Mouse (Mus musculus): ENCODE measurements around the gene Pigu. TPM values are rescaled to one million over a fixed set of nuclear protein-coding genes. Genes with fewer than 3 reads are reported as not detected.

Gene Pigu
- polyA plus RNA-seq, 1 experiment from 2014 or later = 24.2 TPM

DNA sequence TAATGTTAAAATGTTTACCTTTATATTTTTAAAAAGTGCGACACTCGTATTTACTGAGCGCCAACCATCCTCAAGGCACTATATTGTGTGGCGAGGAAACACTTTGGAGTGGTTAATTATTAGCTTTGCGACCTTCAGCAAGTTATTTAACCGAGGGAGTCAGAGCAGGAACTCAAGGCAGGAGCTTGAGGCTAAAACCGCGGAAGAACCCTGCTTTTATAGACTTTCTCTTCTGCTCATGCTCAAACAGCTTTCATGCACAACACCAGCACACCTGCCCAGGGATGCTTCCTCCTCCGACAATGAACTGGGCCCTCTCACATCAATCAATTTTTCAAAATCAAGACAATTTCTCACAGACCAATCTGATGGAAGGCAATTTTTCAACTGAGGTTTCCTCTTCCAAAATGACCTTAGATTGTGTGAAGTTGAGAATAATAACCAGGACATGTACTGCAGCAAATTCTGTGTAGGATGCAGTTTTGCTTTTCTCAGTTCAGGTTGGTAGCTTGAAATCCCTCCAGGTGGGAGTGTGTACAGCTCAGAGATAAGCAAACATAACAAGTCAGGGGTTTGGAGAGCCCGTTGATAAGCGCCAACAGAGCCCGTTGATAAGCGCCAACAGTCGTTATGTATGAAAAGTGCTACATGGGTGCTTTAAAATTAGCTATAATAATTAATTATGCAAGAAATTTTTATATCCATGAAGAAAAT lies 613 bp upstream of the Pigu start:
- Histone ChIP-seq H3K36me3 (no peaks in the 10 kb centered on the region), H3K4me3 (replicated peaks) (peak overlapping the region; percentile 89), H3K4me1 (replicated peaks) (peaks cover 32% of the 10 kb centered on the region), H3K9me3 (replicated peaks) (no peaks in the 10 kb centered on the region), H3K9ac (peak overlapping the region; percentile 84), H3K27me3 (no peaks in the 10 kb centered on the region), H3K4me2 (peak overlapping the region; percentile 87), H3K27ac (peak overlapping the region; percentile 75)
- 9% methylated on average over 14 of the region's 14 CpGs for WGBS (ENCODE audit: insufficient replicate concordance)
- no peak for DNase-seq
- ATAC-seq (ENCODE audit: low read depth) = peak; percentile 35

- 79% methylated on average over 3 of the region's 3 CpGs for WGBS (ENCODE audit: insufficient replicate concordance)
- Histone ChIP-seq H3K27ac (no peak overlapping the region), H3K4me1 (replicated peaks) (peaks cover 36% of the 10 kb centered on the region), H3K27me3 (no peaks in the 10 kb centered on the region), H3K4me3 (replicated peaks) (no peak overlapping the region), H3K9ac (no peak overlapping the region), H3K9me3 (replicated peaks) (no peaks in the 10 kb centered on the region), H3K4me2 (no peak overlapping the region), H3K36me3 (peaks cover 9% of the 10 kb centered on the region)
- ATAC-seq (ENCODE audit: low read depth) (no peak), DNase-seq (no peak)
These were observed 2.8 kb downstream of the Pigu start for GRCm38 (mm10) chr2:155354402-155354801.

DNA sequence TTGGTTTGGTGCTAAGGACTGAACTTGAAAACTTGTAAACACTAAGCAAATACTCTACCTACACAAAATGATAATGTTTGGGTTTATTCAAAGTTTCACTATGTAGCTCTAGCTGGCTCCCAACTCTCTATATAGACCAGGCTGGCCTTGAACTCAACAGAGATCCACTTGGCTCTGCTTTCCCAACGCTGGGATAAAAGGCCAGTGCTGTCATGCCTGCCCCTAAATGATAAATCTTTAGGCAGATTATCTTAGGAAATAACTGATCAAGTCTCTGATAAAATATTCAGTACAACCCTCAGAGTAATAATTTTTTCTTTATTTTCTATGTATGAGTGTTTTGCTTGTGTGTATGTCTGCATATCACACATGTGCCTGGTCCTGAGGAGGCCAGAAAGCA lies 10.6 kb downstream of the Pigu start:
- 53% methylated on average over 1 of the region's 1 CpGs for WGBS (ENCODE audit: insufficient replicate concordance)
- Histone ChIP-seq H3K27ac (no peak overlapping the region), H3K27me3 (no peaks in the 10 kb centered on the region), H3K4me3 (replicated peaks) (no peak overlapping the region), H3K4me2 (no peak overlapping the region), H3K9me3 (replicated peaks) (no peaks in the 10 kb centered on the region), H3K4me1 (replicated peaks) (no peaks in the 10 kb centered on the region), H3K9ac (no peak overlapping the region), H3K36me3 (peaks cover 16% of the 10 kb centered on the region)
- DNase-seq (no peak), ATAC-seq (ENCODE audit: low read depth) (no peak)

- Histone ChIP-seq H3K4me1 (replicated peaks) (no peaks in the 10 kb centered on the region), H3K27ac (no peak overlapping the region), H3K4me3 (replicated peaks) (no peak overlapping the region)
These were observed 17.1 kb downstream of the Pigu start for GRCm38 (mm10) chr2:155340166-155340565.

DNA sequence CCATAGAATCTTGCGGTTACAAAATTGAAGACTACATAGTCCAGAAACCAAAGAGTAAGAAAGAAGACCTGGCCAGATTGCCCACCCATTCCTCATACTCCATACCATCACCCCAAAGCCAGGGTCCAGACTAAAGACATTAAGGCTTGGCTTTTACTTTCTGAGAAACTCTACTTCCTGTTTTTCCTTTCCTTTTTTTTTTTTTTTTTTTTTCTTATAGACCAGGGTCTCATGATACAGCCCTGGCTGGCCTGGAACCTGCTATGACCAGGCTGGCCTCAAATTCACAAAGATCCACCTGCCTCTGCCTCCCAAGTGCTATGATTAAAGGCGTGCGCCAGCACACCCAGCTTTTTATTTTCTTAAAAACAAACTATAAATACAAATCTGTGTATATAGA lies 21.0 kb downstream of the Pigu start:
- no peaks in the 10 kb centered on the region for H3K9me3 ChIP-seq (replicated peaks)
- DNase-seq (no peak), ATAC-seq (ENCODE audit: low read depth) (no peak)
- no peaks in the 10 kb centered on the region for H3K4me1 ChIP-seq (replicated peaks)
- H3K36me3 ChIP-seq = peaks cover 31% of the 10 kb centered on the region
- H3K27me3 ChIP-seq = no peaks in the 10 kb centered on the region
- H3K27ac ChIP-seq = no peak overlapping the region
- H3K9ac ChIP-seq = no peak overlapping the region
- no peak overlapping the region for H3K4me3 ChIP-seq (replicated peaks)
- H3K4me2 ChIP-seq = no peak overlapping the region
- WGBS (ENCODE audit: insufficient replicate concordance) = 87% methylated on average over 3 of the region's 3 CpGs

More at GRCm38 (mm10) chr2:155340166-155340565, 17.1 kb downstream of the Pigu start:
- Histone ChIP-seq H3K4me2 (no peak overlapping the region), H3K9me3 (replicated peaks) (no peaks in the 10 kb centered on the region), H3K27me3 (no peaks in the 10 kb centered on the region), H3K36me3 (peaks cover 10% of the 10 kb centered on the region), H3K9ac (no peak overlapping the region)
- ATAC-seq (ENCODE audit: low read depth) = no peak
- DNase-seq = no peak

DNA sequence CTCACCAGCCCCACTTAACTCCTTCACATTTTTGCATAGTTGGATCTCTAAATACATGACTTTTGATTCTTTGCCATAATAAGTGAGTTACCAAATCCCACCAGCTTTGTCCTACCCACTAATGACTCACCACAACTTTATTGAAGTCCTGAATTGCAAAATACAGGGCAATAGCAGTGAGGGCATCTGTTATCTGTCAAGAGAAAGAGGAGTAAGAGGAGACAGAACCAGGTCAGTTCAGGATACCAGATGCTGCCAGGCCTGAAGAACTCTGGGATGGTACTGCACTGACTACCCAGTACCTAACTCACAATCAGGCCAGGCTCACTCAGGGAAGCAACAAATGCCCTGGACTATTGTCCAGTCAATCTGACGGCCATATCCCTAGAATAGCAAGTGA lies 22.0 kb downstream of the Pigu start:
- H3K4me3 ChIP-seq (replicated peaks) = no peak overlapping the region
- H3K27ac ChIP-seq = no peak overlapping the region
- no peak for DNase-seq
- 81% methylated on average over 1 of the region's 1 CpGs for WGBS (ENCODE audit: insufficient replicate concordance)
- peaks cover 39% of the 10 kb centered on the region for H3K36me3 ChIP-seq
- H3K9ac ChIP-seq = no peak overlapping the region
- ATAC-seq (ENCODE audit: low read depth) = no peak
- no peaks in the 10 kb centered on the region for H3K9me3 ChIP-seq (replicated peaks)
- H3K27me3 ChIP-seq = no peaks in the 10 kb centered on the region
- H3K4me1 ChIP-seq (replicated peaks) = no peaks in the 10 kb centered on the region
- no peak overlapping the region for H3K4me2 ChIP-seq

GRCm38 (mm10) chr2:155333421-155333820 lies 23.8 kb downstream of the Pigu start:
- 87% methylated on average over 1 of the region's 1 CpGs for WGBS (ENCODE audit: insufficient replicate concordance)
- H3K27me3 ChIP-seq = no peaks in the 10 kb centered on the region
- H3K9me3 ChIP-seq (replicated peaks) = no peaks in the 10 kb centered on the region
- H3K9ac ChIP-seq = no peak overlapping the region
- H3K27ac ChIP-seq = no peak overlapping the region
- no peak overlapping the region for H3K4me3 ChIP-seq (replicated peaks)
- no peak for ATAC-seq (ENCODE audit: low read depth)
- no peak overlapping the region for H3K4me2 ChIP-seq
- DNase-seq = no peak
- H3K4me1 ChIP-seq (replicated peaks) = no peaks in the 10 kb centered on the region
- peaks cover 46% of the 10 kb centered on the region for H3K36me3 ChIP-seq

DNA sequence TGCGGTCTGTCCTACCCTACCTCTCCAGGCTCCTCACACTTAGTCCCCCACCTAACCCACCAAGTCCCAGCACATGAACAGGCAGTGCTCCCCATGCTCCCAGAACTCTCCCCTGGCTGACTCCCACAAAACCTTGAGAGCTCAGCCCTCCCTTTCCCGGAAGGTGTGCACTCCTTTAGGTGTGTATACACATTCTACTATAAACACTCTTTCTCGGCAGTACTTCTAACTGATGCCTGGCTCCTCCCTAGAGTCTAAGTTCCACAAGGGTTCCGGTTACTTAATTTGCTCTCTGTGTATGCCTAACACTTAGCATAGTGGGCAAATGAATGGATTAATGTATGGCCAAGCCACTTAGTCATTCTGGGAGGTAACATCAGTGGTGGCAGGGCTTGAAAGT lies 25.9 kb downstream of the Pigu start:
- DNase-seq = no peak
- Histone ChIP-seq H3K9me3 (replicated peaks) (no peaks in the 10 kb centered on the region), H3K4me1 (replicated peaks) (no peaks in the 10 kb centered on the region), H3K4me2 (no peak overlapping the region), H3K27me3 (no peaks in the 10 kb centered on the region), H3K27ac (no peak overlapping the region), H3K36me3 (peaks cover 54% of the 10 kb centered on the region), H3K9ac (no peak overlapping the region), H3K4me3 (replicated peaks) (no peak overlapping the region)
- no peak for ATAC-seq (ENCODE audit: low read depth)
- 76% methylated on average over 4 of the region's 4 CpGs for WGBS (ENCODE audit: insufficient replicate concordance)

- H3K27me3 ChIP-seq = no peaks in the 10 kb centered on the region
- H3K9me3 ChIP-seq (replicated peaks) = no peaks in the 10 kb centered on the region
- no peaks in the 10 kb centered on the region for H3K4me1 ChIP-seq (replicated peaks)
- 81% methylated on average over 4 of the region's 4 CpGs for WGBS (ENCODE audit: insufficient replicate concordance)
- DNase-seq (no peak), ATAC-seq (ENCODE audit: low read depth) (no peak)
- no peak overlapping the region for H3K4me2 ChIP-seq
- H3K9ac ChIP-seq = no peak overlapping the region
- H3K36me3 ChIP-seq = peaks cover 56% of the 10 kb centered on the region
- no peak overlapping the region for H3K27ac ChIP-seq
- H3K4me3 ChIP-seq (replicated peaks) = no peak overlapping the region
These were observed 26.4 kb downstream of the Pigu start for GRCm38 (mm10) chr2:155330811-155331210.

DNA sequence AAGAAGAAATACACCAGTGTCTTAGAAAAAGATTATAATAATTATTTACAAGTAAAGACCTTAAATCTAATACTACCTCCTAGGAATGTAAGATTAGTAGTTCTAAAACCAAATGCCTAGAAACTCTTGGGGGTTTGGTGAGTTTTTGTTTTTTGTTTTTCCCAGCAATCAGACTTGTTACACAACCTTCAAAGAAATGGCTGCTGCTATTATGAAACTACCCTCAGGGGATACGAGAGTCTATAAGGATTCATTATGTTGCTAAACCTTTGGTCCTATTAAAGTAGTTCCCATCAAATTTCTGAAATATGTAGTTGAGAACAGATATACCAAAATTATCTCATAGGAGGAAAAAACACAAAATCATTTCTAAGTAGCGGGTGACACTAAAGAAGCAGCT lies 27.5 kb downstream of the Pigu start:
- no peak for DNase-seq
- no peak overlapping the region for H3K4me3 ChIP-seq (replicated peaks)
- H3K27me3 ChIP-seq = no peaks in the 10 kb centered on the region
- H3K27ac ChIP-seq = no peak overlapping the region
- no peaks in the 10 kb centered on the region for H3K4me1 ChIP-seq (replicated peaks)
- no peak overlapping the region for H3K9ac ChIP-seq
- H3K36me3 ChIP-seq = peaks cover 45% of the 10 kb centered on the region
- H3K4me2 ChIP-seq = no peak overlapping the region
- no peak for ATAC-seq (ENCODE audit: low read depth)
- no peaks in the 10 kb centered on the region for H3K9me3 ChIP-seq (replicated peaks)
- WGBS (ENCODE audit: insufficient replicate concordance) = 74% methylated on average over 2 of the region's 2 CpGs

DNA sequence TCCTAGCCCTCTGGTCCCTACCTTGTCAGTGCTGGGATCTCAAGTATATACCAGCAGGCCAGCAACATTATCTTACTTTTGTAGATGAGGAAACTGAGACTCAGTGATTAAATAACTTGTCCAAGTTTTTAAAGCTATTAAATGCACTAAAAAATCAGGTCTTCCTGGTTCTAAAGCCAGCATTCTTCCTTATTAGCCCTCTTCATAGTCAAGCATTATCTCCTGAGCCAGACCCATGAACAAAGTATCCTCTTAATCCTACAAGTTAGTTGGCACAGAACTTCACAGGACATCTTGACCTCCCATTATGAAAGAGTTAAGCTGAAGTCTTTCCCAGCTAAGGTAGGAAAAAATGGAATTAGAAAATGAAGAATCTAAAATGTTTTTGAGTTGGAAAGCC lies 28.3 kb downstream of the Pigu start:
- H3K4me2 ChIP-seq = no peak overlapping the region
- no peaks in the 10 kb centered on the region for H3K4me1 ChIP-seq (replicated peaks)
- H3K9me3 ChIP-seq (replicated peaks) = no peaks in the 10 kb centered on the region
- H3K9ac ChIP-seq = no peak overlapping the region
- no peak overlapping the region for H3K4me3 ChIP-seq (replicated peaks)
- H3K27me3 ChIP-seq = no peaks in the 10 kb centered on the region
- H3K27ac ChIP-seq = no peak overlapping the region
- DNase-seq = no peak
- no peak for ATAC-seq (ENCODE audit: low read depth)
- peaks cover 37% of the 10 kb centered on the region for H3K36me3 ChIP-seq

GRCm38 (mm10) chr2:155327906-155328305 lies 29.3 kb downstream of the Pigu start:
- H3K27me3 ChIP-seq = no peaks in the 10 kb centered on the region
- H3K36me3 ChIP-seq = peaks cover 30% of the 10 kb centered on the region
- WGBS (ENCODE audit: insufficient replicate concordance) = 78% methylated on average over 5 of the region's 5 CpGs
- no peaks in the 10 kb centered on the region for H3K4me1 ChIP-seq (replicated peaks)
- no peak overlapping the region for H3K27ac ChIP-seq
- DNase-seq (no peak), ATAC-seq (ENCODE audit: low read depth) (no peak)
- no peak overlapping the region for H3K9ac ChIP-seq
- H3K4me3 ChIP-seq (replicated peaks) = no peak overlapping the region
- H3K9me3 ChIP-seq (replicated peaks) = no peaks in the 10 kb centered on the region
- H3K4me2 ChIP-seq = no peak overlapping the region

Data from liver, embryonic 13.5 days (tissue).